Mouse (Mus musculus) left cerebral cortex, adult 18-20 months (tissue): ENCODE results near the gene Mylk4. TPM values are rescaled to one million over a fixed set of nuclear protein-coding genes. Genes with fewer than 3 reads are reported as not detected.

Source experiments
- DNase-seq, 2 experiments: peaks; one replicate each; pipeline ENCODE4 v3.0.0; 2021 to 2022; ENCODE audit warnings: low spot score in 2 of 2, mixed read lengths in 1 of 2
- long read RNA-seq, 2 experiments: library from polyadenylated mRNA; stranded (forward); transcript quantifications; one replicate each; pipeline ENCODE4 v2.0.0; 2021
- total RNA-seq, 2 experiments: library from RNA; stranded (reverse); gene quantifications; 2 replicates each; pipeline ENCODE4 v1.2.3; 2021

The Mylk4 gene
- total RNA-seq = not detected
- long read RNA-seq, experiment 1 = 0 reads
- long read RNA-seq, experiment 2, partial matches to known transcripts = 0 of 1 reads
- long read RNA-seq, experiment 2, other reads (novel, unspliced or antisense) = 1 of 1 reads

DNA sequence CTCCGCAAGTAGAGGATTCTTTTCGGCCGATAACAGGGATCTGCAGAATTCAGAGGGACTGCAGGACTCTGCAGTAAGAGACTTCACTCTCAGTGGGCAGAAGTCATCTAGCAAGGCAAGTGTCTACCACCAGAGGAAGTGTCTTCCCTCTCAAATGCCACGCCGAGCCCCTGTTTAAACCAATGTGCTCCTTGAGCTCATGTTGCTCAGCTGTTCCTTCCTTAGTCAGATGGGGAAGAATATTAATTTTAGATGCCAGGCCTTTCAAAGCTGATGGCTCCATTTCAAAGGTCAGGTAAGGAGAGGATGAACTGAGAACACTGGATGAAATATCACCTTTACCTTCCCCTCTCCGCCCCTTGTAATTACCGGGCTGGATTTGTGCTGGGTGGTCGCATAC is at the start of gene Mylk4:
Gene Mylk4 (minus strand): TSS at position 139 of the 400 bp plus-strand sequence.
- no peak for DNase-seq

- no peak for DNase-seq
These were observed 49.5 kb upstream of the Mylk4 start for GRCm38 (mm10) chr13:32833237-32833636.

GRCm38 (mm10) chr13:32832776-32833175 is 49.0 kb upstream of the Mylk4 start:
- DNase-seq = no peak

- DNase-seq = no peak
These were observed 47.9 kb upstream of the Mylk4 start for GRCm38 (mm10) chr13:32831505-32832273.

DNA sequence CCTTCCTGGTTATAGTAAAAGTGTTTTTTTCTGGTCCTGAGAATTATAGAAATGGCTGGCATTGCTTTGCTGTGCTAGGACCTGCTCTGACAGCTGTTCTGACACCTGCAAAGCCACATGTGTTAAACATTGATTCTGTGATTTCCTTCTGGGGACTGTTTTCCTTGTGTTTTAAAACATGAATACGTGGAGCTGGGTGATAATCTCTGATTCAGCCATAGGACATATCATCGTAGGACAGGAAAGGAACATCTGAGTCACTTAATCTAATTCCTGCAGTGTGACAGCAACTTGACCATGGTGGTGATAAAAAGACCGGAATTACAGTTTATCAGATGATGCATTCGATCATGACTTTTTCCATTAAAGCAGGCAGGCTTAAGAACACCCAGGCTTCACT is 45.1 kb upstream of the Mylk4 start:
- no peak for DNase-seq

- peak; percentile 57 to 65 for DNase-seq
These were observed 44.2 kb upstream of the Mylk4 start for GRCm38 (mm10) chr13:32827951-32828350.

- DNase-seq = no peak
These were observed 43.5 kb upstream of the Mylk4 start for GRCm38 (mm10) chr13:32827111-32827822.

GRCm38 (mm10) chr13:32825546-32825945 is 41.8 kb upstream of the Mylk4 start:
- DNase-seq = no peak

GRCm38 (mm10) chr13:32824377-32825330 is 40.9 kb upstream of the Mylk4 start:
- no peak for DNase-seq

DNA sequence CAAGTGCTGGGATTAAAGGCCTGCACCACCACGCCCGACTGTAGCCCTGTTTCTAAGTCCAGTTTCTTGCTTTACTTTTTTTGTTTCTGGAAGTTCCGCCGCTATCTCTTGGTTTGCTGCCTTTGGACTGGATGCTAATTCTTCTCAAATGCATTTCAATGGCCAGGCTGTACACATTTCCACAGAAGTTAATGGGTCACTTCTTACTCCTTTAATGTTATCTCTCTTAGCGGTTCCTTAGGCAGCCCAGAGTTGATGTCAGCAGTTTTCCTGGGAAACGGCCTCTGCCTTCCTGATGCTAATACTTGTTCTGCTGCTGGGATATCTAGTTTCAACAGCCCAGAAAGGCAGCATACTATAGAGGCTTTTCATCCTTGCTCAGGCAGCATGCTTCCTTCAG is 39.4 kb upstream of the Mylk4 start:
- DNase-seq = no peak

DNA sequence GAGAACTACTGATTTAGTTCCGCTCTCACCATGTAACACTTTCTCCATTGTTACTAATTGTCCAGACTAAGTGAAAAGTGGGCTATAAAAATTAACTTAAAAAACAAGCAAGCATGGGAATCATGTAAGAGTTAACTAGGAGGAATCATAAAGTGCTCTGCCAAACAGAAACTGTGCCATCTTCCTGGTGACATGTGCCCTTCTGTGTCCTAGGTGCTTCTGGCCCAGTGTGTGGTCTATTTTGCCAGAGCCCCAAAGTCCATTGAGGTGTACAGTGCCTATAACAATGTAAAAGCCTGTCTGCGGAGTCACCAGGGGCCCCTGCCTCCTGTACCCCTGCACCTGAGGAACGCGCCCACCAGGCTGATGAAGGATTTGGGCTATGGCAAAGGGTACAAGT is 37.9 kb upstream of the Mylk4 start:
- DNase-seq = no peak

DNA sequence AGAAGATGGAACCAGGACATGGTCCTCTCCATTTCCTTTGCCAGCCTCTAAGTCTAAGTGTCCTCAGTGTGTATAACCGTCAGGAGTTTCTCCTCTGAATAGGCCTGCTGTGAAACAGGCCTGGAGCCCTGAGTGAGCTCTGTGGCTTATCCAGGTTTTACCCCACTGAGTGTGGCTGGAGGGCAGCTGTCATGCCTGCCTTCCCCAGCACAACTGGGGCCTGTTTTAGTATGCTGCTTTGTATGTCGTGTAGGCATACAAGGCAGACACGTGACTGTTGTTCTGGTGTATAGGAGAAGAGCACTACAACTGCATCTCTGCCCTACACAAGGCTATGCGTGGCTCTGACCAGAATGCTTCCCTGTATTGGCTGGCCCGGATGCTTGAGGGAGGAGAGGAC is 36.2 kb upstream of the Mylk4 start:
- no peak for DNase-seq

DNA sequence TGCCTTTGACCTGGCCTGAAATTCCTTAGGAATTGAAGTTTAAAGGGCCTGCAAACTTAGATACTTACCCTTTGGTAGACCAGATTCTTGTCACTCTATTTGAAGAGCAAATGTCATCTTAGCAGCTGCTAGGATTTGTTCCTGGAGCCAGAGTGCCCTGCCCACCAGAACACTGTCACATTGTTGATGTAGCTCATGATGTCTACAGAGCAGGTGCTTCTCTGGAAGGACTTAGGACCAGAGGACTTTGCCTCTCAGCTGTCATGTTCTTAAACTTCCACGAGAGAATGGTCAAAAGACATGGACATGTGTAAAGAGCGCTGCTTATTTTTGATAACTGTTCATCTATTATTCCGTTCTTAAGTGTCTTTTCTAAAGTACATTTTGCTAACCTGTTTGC is 35.5 kb upstream of the Mylk4 start:
- no peak for DNase-seq

GRCm38 (mm10) chr13:32807624-32808023 is 23.9 kb upstream of the Mylk4 start:
- DNase-seq = no peak

DNA sequence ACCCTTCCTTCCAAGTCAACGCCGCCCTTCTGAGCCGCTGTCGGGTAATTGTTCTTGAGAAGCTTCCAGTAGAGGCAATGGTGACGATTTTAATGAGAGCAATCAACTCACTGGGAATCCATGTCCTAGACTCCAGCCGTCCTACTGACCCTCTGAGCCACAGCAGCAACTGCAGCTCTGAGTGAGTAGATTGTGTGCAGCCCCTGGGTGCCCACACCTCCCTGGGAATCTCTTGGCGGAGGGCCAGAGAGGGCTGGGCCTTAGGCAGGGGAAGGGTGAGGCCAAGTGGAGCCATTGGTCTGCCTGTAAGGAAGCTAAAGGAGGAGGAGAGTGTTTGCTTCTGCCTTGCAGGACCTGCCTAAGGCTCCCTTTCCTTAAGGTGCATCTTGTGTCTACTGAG is 23.1 kb upstream of the Mylk4 start:
- no peak for DNase-seq

GRCm38 (mm10) chr13:32803701-32804345 is 20.1 kb upstream of the Mylk4 start:
- no peak for DNase-seq

DNA sequence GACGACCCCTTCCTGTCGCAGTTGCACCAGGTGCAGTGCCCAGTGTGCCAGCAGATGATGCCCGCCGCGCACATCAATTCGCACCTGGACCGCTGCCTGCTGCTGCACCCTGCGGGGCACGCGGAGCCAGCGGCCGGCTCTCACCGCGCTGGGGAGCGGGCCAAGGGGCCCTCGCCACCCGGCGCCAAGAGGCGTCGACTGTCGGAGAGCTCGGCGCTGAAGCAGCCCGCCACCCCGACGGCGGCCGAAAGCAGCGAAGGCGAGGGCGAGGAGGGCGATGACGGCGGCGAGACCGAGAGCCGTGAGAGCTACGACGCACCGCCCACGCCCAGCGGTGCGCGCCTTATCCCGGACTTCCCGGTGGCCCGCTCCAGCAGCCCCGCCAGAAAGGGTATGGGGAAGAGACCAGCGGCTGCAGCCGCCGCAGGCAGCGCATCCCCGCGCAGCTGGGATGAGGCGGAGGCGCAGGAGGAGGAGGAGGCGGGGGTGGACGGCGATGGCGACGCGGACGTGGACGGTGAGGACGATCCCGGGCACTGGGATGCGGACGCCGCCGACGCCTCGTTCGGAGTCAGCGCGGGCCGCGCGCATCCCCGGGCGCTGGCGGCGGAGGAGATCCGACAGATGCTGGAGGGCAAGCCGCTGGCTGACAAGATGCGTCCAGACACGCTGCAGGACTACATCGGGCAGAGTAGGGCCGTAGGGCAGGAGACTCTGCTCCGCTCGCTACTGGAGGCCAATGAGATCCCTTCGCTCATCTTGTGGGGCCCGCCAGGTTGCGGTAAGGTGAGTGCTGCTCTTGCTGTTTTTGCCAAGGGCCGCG is 18.7 kb upstream of the Mylk4 start, which contains the start of gene D930007J09Rik:
Gene D930007J09Rik (minus strand): TSS at position 591 of the 823 bp plus-strand sequence.
- DNase-seq = peak; percentile 45 to 66

GRCm38 (mm10) chr13:32801693-32802221 is 18.0 kb upstream of the Mylk4 start, which contains the start of gene Wrnip1:
Gene Wrnip1, plus strand, starts transcription at chr13:32802038.
- DNase-seq = peak; percentile 95 to 98

DNA sequence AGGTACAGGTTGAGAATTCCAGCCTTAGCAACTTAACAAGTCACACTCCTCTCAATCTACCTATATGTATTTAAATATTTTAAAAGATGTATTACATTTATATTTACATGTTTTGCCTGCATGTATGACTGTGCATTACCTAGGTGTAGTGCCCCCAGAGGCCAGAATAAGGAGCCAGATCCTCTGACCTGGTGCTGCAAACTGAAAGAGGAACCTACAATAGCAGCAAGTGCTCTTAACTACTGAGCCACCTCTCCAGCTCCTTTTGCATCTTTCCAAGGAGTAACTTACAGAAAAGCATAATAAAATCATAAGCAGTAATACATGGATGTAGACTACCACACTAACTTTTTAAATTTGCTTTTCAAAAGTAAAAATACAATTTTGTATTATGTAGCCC is 17.1 kb upstream of the Mylk4 start:
- no peak for DNase-seq
